Mouse (Mus musculus) thymus, postnatal 10 days (tissue): ENCODE results near the gene Ugt1a10.
"Not testable (repeated sequence)": the region's sequence is repeated elsewhere in the genome, so short reads cannot be mapped to it uniquely, and the experiment has no call there.

Experiments
- DNase-seq, 2 experiments: peaks; one replicate each; pipeline ENCODE4 v3.0.0; 2021; ENCODE audit warnings: low spot score in 2 of 2

The Ugt1a10 gene

GRCm38 (mm10) chr1:88055088-88055487 is at the start of gene Ugt1a10:
Gene Ugt1a10, plus strand, starts transcription at chr1:88055388.
- no peak for DNase-seq

GRCm38 (mm10) chr1:88007692-88008210 is 47.4 kb upstream of the Ugt1a10 start:
- DNase-seq: no peak

- DNase-seq: peak; percentile 38 to 59
These were observed 46.9 kb upstream of the Ugt1a10 start, which contains the start of gene Usp40 for GRCm38 (mm10) chr1:88008211-88008697. Gene Usp40, minus strand, starts transcription at chr1:88008551.

DNA sequence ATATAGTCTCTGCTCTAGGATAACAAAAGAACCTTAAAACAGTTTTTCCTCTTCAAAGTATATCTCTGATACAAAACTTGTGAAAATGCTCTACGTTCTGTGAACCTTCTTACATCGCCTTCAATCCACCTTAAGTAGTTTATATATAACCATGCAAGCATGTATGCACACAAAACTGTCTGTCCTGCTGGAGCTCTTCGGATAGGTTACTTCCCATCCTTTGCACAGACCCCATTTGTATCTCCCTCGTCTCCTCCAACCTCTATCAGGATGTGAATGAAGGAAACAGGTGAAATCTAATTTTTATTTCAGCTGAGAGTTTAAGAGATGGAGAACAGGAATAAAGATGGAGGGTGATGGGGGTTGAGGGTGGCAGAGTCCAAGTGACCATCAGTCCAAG is 46.5 kb upstream of the Ugt1a10 start:
- DNase-seq: no peak

GRCm38 (mm10) chr1:88009521-88009920 is 45.7 kb upstream of the Ugt1a10 start:
- DNase-seq: no peak

- no peak for DNase-seq
These were observed 41.5 kb upstream of the Ugt1a10 start for GRCm38 (mm10) chr1:88013726-88014125.

- no peak for DNase-seq
These were observed 41.0 kb upstream of the Ugt1a10 start for GRCm38 (mm10) chr1:88014194-88014593.

GRCm38 (mm10) chr1:88014671-88015070 is 40.5 kb upstream of the Ugt1a10 start:
- DNase-seq: no peak

GRCm38 (mm10) chr1:88015371-88015770 is 39.8 kb upstream of the Ugt1a10 start:
- no peak for DNase-seq

DNA sequence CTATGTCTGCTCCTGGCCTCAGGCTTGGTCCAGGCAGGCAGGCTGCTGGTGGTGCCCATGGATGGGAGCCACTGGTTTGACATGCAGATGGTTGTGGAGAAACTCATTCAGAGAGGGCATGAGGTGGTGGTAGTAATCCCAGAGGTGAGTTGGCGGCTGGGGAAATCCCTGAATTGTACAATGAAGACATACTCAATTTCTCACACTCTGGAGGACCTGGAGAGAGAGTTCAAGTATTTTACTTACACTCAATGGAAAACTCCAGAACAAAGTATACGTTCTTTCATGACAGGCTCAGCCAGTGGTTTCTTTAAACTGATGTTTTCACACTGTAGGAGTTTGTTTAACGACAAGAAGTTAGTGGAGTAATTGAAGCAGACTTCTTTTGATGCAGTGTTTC is 29.9 kb upstream of the Ugt1a10 start:
- DNase-seq: not testable (repeated sequence)

- not testable (repeated sequence) for DNase-seq
These were observed 12.1 kb upstream of the Ugt1a10 start for GRCm38 (mm10) chr1:88043044-88043443.

DNA sequence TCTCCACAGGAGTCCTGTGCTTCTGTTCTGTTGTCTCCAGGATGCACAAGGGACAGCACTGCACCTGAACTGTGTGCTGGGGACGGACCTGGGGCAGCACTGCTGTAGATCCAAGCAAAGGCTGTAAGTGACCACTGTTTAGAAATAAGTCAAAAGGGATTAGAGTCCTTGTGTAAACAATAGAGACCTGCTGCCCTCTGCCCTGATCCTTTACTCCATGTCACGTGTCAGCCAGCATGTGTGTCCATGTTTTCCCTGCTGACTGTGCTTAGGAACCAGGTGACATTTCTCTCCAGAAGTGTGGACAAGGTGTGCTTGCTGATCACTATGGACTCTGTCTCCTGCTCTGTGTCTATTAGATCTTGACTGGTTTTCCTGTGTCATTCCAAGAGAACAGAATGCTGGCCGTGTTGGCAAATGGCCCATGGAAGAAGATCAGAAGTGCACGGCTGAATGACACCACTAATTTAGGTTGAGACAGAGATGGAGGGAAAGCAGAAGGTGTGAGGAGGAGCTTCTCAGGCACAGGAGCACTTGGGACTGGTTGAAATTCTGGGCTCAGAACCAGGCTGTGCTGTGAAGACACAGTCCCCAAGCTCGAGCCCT is 10.3 kb upstream of the Ugt1a10 start:
- not testable (repeated sequence) for DNase-seq

DNA sequence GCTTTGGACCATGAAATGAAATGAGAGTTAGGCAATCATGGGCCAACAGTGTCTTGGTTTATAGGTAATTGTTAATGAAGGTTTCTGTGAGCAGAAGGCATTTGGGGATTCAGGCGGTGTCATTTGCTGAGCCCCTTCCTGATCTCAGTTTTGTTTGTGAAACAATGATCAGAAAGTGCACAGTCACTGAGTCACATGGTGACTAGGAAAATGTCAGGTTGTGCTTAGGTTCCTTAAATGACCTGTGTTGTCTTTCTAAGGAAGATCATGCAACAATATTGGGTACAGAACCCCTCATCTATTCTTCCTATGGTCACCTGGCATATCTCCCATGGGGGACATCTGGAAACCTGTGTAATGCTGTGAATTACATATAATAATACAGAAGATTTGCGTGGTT is 7.8 kb upstream of the Ugt1a10 start:
- not testable (repeated sequence) for DNase-seq

DNA sequence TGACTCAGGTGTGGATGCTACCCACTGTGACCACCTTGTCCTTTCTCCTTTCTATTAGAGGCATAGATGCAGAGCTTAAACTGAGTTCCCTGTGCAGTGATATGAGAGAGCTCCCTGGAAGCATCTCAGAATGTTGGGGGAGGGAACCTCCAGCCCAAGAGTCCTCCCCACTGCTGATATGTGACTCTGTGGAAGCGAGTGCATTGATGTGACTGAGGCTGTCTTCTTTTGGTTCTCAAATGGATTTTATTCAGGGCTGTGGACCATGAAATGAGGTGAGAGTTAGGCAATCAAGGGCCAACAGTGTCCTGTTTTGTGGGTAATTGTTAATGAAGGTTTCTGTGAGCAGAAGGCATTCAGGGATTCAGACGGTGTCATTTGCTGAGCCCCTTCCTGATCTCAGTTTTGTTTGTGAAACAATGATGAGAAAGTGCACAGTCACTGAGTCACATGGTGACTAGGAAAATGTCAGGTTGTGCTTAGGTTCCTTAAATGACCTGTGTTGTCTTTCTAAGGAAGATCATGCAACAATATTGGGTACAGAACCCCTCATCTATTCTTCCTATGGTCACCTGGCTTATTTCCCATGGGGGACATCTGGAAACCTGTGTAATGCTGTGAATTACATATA is 11.4 kb downstream of the Ugt1a10 start:
- DNase-seq: not testable (repeated sequence)

DNA sequence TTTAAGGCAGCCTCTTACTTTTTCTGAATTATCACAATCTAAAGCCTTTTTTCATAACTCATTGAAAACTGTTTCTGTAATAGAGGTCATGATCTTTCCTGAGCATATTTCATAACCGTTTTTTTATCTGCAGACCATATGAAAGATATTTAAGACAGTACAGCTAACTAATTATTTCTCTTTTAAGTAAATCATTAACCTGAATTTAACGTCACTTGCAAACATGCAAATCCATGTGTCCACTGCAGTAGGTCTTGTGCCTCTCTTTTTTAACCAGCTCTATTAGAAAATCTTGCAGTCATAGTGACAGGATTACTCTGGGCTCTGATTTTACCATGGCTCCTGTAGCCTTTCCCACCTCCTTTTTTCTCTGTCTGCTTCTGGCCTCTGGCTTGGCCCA is 15.3 kb downstream of the Ugt1a10 start, which contains the start of gene Ugt1a9:
Ugt1a9 (plus strand) TSS at position 306 of the 400 bp plus-strand sequence.
- no peak for DNase-seq

- DNase-seq: no peak
These were observed 15.7 kb downstream of the Ugt1a10 start for GRCm38 (mm10) chr1:88070902-88071301.

GRCm38 (mm10) chr1:88074471-88074870 is 19.3 kb downstream of the Ugt1a10 start:
- no peak for DNase-seq

- DNase-seq: no peak
These were observed 21.9 kb downstream of the Ugt1a10 start for GRCm38 (mm10) chr1:88077128-88077527.

DNA sequence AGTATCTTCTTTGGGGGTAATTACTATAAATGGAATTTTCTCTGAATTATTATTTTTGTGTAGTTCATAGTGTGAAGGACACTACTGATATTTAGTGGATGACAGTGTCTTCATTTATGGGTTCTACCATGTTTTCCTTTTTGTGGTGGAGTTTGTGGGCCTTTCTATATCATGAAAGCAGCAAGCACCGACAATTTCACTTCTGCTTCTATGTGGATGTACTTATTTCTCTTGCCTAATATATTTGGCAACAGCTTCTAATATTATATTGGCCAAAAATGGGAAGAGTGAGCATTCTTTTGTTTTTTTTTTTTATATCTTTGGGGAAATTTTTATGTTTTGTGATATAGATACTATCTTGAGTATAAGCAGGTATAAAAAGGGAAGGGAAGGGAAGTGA is 26.5 kb downstream of the Ugt1a10 start:
- no peak for DNase-seq

DNA sequence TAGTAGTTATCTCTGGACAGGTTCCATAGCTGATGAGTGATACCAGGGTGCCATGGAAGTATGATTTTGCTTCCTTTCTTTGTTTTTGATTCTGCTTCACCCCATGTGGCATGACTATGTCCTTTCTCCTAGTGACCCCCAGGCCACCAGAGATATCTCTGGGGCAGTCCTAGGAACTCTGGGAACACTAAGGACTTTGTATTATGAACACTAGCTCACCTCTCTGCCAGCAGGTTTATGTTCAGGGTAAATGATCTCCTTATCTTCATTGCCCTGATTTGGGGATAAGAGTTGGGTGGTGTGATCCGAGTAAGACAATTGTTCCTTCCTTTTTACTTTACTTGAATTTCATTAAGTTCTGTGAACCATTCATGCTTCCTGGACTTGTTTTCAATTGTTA is 30.9 kb downstream of the Ugt1a10 start:
- DNase-seq: no peak

DNA sequence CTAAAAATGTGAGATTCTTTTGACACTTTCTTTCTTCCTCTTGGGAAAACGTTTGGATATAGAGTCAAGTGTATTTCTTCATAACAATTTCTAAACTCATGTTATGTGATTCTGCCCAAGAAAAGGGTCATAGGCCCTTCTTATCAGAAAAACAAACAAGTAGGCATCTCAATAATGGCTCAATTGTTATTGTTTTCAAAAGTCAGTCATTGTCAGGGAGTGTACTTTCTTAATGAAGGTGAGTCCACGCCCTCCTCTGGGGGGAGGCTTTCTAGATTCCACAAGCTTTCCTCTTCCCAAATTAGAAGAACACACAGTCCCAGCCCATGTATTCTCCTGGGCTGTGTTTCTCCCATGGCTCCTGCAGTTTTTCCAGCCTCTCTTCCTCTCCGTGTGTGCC is 32.3 kb downstream of the Ugt1a10 start, which contains the start of gene Ugt1a8:
Ugt1a8 (plus strand) TSS at position 301 of the 400 bp plus-strand sequence.
- no peak for DNase-seq

DNA sequence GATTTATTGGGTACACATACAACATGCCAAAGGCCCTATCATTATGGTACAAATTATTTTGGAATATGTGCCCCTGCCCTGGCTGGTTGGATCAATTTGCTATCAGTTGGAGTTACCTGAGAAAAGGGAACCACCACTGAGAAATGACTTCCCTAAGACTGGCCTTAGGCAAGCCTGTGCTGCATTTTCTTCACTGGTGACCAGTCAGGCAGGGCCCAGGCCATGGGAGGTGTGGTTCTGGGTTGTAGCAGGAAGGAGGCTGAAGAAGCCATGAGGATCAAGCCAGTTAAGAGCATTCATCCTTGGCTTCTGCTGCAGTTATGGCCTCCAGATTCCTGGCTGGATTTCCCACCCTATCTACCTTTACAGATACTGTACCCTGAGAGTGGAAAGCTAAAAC is 37.2 kb downstream of the Ugt1a10 start:
- DNase-seq: no peak

DNA sequence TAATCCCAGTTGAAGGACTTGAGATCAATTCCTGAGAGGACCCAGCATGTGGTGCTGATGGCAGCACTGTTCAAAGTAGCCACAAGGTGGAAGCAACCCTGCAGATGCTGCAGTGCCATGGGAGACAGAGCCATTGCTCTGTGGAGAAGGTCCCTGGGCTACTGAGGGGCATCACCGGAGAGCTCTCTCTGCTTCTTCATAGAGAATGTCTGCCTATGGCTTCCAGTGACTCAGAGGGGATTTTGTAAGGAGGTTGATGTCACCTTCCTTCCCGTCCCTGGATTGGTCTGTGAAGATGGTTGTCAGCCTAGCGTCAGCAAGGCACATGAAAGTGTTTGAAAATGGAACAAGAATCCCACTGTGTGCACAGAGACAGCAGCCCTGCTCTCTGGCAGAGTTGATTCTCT is 39.1 kb downstream of the Ugt1a10 start:
- DNase-seq: not testable (repeated sequence)
